Mouse (Mus musculus): ENCODE measurements around the gene Trpv5. TPM values are rescaled to one million over a fixed set of nuclear protein-coding genes. Genes with fewer than 3 reads are reported as not detected.

The Trpv5 gene
- total RNA-seq, 2 experiments from 2014 or later, result not detected

GRCm38 (mm10) chr6:41641173-41641866 lies 39.2 kb downstream of the Trpv5 start:
- no peak for DNase-seq (ENCODE audit: low spot score in 2 of 2)

DNA sequence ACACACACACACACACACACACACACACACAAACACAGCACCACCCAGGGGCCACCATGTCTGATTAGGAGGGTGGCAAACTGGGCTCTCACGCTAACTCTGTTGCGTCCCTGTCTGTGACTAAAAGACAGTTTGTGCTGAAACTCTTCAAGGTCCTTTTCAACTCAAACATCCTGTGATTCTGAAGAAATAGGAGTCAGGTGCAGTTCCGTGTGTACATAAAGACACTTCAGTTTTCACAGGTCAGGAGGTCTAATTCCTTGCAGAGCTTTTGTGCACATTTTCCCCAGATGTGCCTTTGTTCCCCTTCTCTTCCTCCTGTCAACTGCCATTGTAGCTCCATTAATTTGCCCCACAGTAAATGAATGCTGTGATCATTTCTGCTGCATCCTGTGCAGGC lies 40.1 kb downstream of the Trpv5 start:
- no peak for DNase-seq (ENCODE audit: low spot score in 2 of 2)

DNA sequence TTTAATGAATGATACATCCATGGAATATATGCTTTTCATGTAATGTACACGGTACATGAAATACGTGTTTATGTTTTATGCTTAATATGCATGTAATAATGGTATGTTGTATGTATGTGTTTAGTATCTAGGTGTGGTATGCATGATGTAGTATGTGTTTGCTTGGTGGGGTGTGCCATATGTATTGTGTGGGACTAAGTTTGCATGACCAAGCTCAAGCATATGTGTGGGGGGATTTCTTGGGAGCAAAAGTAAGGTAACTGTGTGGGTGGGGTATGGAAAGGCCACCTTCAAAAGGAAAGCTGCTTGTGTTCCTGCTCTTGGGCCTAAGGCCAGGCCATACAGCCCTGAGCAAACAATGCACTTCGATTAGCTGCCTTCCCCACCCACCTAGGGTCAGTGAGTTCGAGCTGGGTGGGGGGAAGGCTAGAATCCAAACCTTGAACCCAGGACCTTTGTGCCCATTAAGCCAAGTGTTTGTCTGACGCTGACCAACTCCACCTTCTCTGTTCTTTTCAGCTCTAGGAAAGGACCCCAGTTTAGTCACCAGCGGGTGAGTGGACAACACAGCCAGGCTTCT lies 42.6 kb downstream of the Trpv5 start:
- no peak for DNase-seq (ENCODE audit: low spot score in 2 of 2)

DNA sequence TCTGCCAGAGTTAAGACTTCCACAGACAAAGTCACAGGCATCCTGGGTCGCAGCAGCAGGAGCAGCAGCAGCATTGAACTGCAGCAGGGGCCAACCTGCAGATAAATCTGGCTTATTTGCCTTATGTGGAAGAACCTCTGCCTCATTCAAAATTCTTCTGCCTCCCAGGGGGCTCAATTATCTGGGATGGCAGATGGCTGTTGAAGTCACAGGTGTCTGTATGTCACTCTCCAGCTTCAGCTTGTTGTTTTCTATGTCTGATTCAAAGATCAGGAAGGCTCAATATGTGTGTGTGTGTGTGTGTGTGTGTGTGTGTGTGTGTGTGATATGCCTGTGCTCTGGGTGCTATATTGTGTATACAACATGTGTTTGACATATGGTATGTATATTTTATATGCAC lies 43.2 kb downstream of the Trpv5 start:
- no peak for DNase-seq (ENCODE audit: low spot score in 2 of 2)

- DNase-seq (ENCODE audit: low spot score in 2 of 2), result no peak
Measured at GRCm38 (mm10) chr6:41636178-41636577, 44.4 kb downstream of the Trpv5 start, which contains the start of gene Trpv6. TSS of gene Trpv6 (minus strand) at chr6:41636405.

DNA sequence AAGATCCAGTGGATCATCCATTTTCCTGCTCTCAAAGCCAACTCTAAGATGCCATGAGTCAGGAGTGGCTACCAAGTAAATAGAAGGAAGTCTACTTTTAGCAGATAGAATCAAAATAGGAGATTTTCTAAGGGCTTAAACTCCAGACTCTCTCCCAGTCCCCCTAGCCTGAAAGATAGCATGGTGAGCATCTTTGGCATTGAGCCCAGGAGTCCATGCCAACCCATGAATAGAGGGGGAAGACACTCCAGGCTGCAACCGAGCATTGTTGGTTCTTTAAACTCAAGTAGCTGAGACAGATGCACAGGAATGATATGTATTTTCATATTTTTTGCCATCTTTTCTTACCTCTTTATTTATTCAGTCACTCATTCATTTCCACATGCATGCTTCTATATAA lies 45.4 kb downstream of the Trpv5 start:
- DNase-seq (ENCODE audit: low spot score in 2 of 2), result no peak

GRCm38 (mm10) chr6:41631549-41631948 lies 49.0 kb downstream of the Trpv5 start:
- DNase-seq (ENCODE audit: low spot score in 2 of 2), result no peak

GRCm38 (mm10) chr6:41630791-41631190 lies 49.8 kb downstream of the Trpv5 start:
- no peak for DNase-seq (ENCODE audit: low spot score in 2 of 2)

DNA sequence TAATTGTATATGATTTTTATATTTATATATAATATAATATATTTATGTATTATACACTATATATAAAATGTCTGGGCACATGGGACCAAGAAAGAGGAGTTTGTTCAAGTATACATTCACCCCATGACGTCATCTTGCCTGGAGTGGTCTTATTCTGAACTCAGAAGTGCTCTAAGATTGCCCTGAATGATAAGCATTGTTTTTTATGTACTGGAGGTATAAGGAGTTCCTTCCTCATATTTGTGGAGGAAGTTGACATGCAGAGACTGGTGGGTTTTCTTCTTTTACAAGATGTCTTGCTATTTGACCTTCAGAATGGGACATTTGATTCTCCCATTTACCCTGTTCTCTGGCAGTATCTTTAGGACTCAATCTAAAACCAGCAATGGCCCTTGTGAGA lies 52.4 kb downstream of the Trpv5 start:
- DNase-seq (ENCODE audit: low spot score in 2 of 2), result no peak

DNA sequence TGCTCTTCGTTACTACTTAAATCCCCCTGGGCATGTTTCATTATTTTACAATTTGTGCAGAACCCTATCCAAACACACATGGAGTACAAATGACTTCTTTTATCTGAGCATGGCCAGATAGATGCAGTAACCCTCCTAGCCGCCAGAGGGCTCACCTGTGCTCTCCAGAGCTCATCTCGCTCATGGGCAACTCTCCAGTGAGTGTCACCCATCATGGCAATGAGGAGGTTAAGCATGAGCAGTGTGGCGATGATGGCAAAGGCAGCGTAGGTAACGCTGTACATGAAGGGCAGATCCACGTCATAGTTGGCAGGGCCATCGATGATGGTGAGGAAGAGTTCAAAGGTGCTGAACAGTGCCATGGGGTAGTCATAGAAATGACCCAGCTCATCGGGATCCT lies 57.9 kb downstream of the Trpv5 start:
- DNase-seq (ENCODE audit: low spot score in 2 of 2), result no peak

GRCm38 (mm10) chr6:41621241-41621990 lies 59.2 kb downstream of the Trpv5 start:
- no peak for DNase-seq (ENCODE audit: low spot score in 2 of 2)

GRCm38 (mm10) chr6:41620173-41620798 lies 60.3 kb downstream of the Trpv5 start:
- no peak for DNase-seq (ENCODE audit: low spot score in 2 of 2)

- no peak for DNase-seq (ENCODE audit: low spot score in 2 of 2)
Measured at GRCm38 (mm10) chr6:41607637-41608036, 72.9 kb downstream of the Trpv5 start.

DNA sequence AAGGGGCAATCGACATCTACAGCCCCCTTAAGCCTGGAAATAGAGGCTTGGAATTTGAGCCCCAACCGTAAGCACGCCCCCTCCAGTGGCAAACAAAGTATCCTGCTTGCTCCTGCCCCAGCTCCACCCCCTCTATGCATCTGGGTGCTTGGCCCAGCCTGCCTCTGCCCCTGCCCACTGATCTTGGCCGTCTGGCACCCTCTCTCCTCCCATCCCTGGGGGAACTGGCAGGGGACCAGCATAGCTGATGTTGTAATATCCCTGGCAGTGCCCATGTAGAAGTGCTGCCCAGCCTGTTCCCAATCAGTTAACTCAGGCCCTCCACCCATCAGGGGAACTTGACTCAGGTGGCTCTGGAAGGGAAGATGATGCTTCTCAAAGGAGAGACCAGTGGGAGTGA lies 74.4 kb downstream of the Trpv5 start:
- peak in 1 of 2 experiments; percentile 22 for DNase-seq (ENCODE audit: low spot score in 2 of 2)

- no peak for DNase-seq (ENCODE audit: low spot score in 2 of 2)
Measured at GRCm38 (mm10) chr6:41605794-41606104, 74.8 kb downstream of the Trpv5 start.

- DNase-seq (ENCODE audit: low spot score in 2 of 2), result peak; percentile 47 to 78
Measured at GRCm38 (mm10) chr6:41605061-41605793, 75.3 kb downstream of the Trpv5 start, which contains the start of gene Ephb6. TSS of gene Ephb6 (plus strand) at chr6:41605482.

DNA sequence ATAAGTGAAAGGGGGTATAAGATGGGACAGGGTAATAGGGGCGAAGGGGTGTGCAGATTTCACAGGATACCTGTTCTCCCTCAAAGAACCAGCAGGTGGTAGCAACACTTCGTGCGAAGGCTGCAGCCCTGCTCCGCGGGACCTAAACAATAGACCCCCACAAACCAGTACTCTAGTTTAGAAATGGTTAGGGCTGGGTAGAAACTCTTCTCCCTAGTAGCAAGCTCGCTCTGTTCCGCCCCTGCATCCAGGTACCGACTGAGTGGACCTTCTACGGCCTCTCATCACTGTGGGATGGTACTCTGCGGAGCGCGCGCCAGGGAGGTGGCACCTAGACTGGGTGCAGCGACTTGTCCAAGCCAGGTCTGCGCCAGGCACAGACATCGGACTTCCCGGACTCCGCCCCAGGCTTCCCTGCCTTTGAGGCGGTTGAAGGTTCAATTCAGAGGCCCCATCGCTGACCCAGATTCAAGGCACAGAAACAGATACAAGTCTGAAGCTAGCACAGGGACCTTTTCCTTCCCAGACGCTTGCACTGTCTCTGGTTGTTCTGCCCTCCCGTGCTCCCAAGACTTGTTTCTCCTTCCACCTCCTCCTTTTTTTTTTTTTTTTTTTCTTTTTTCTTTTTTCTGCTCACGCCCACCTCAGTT lies 76.0 kb downstream of the Trpv5 start:
- DNase-seq (ENCODE audit: low spot score in 2 of 2), result no peak

Data from gastrocnemius, postnatal 4 days (tissue).